ENCODE assay signal across 8 mouse cellular contexts in genomic region chr5:115326256-115326831, GRCm38 (mm10). TPM values are rescaled to one million over a fixed set of nuclear protein-coding genes. Genes with fewer than 3 reads are reported as not detected.
DNase-seq lines count a peak whose midpoint lies in the region; ATAC-seq and TF ChIP-seq lines count a peak whose summit lies in the region.

No protein-coding gene starts in this region.

- no peaks in the 10 kb centered on the region for H3K27me3 ChIP-seq in heart, embryonic 10.5 days (ENCODE audit: insufficient read depth, poor library complexity, severe bottlenecking)
- no peaks in the 10 kb centered on the region for H3K27me3 ChIP-seq in G1E (ENCODE audit: insufficient read depth, low read length)
- H3K27me3 ChIP-seq in heart, postnatal 0 days (ENCODE audit: control insufficient read depth, insufficient read depth, low read length) = no peaks in the 10 kb centered on the region
- no peaks in the 10 kb centered on the region for H3K27me3 ChIP-seq in liver, postnatal 0 days (ENCODE audit: insufficient read depth, low read length)
- H3K27me3 ChIP-seq in stomach, embryonic 15.5 days (replicated peaks) = no peaks in the 10 kb centered on the region

- no peak for TF ChIP-seq CTCF in G1E (IDR thresholded peaks at IDR 0.05; ENCODE audit: low read depth, low read length)
- no peak for TF ChIP-seq CTCF in heart, postnatal 0 days (IDR thresholded peaks at IDR 0.05; ENCODE audit: low read depth)
- 0 out of 2 replicates have a peak, but pooled peaks have one; percentile 4 for TF ChIP-seq CTCF in liver, postnatal 0 days (IDR thresholded peaks at IDR 0.05; ENCODE audit: low read depth)

- H3K4me1 ChIP-seq in heart, embryonic 10.5 days = peaks cover 31% of the 10 kb centered on the region
- peaks cover 40% of the 10 kb centered on the region for H3K4me1 ChIP-seq in G1E (ENCODE audit: insufficient read depth, low read depth, low read length)
- peaks cover 29% of the 10 kb centered on the region for H3K4me1 ChIP-seq in heart, postnatal 0 days (ENCODE audit: control insufficient read depth, insufficient read depth)
- peaks cover 8% of the 10 kb centered on the region for H3K4me1 ChIP-seq in liver, postnatal 0 days (ENCODE audit: insufficient read depth)
- peaks cover 19% of the 10 kb centered on the region for H3K4me1 ChIP-seq in stomach, embryonic 15.5 days

- WGBS in heart, embryonic 10.5 days = 16% methylated on average over 11 of the region's 11 CpGs
- 14% methylated on average over 11 of the region's 11 CpGs for WGBS in heart, postnatal 0 days
- WGBS in liver, postnatal 0 days (ENCODE audit: insufficient replicate concordance) = 15% methylated on average over 11 of the region's 11 CpGs
- WGBS in stomach, embryonic 15.5 days = 23% methylated on average over 11 of the region's 11 CpGs

- no peaks in the 10 kb centered on the region for H3K9me3 ChIP-seq in heart, embryonic 10.5 days
- no peaks in the 10 kb centered on the region for H3K9me3 ChIP-seq in G1E (replicated peaks)
- no peaks in the 10 kb centered on the region for H3K9me3 ChIP-seq in heart, postnatal 0 days (replicated peaks; ENCODE audit: control insufficient read depth, low read length)
- H3K9me3 ChIP-seq in liver, postnatal 0 days (ENCODE audit: low read length) = no peaks in the 10 kb centered on the region
- no peaks in the 10 kb centered on the region for H3K9me3 ChIP-seq in stomach, embryonic 15.5 days

- DNase-seq in heart, embryonic 10.5 days (ENCODE audit: low spot score) = no peak
- no peak for DNase-seq in heart, adult 18-20 months
- DNase-seq in G1E (ENCODE audit: low spot score) = no peak
- DNase-seq in heart, postnatal 0 days (ENCODE audit: low spot score) = no peak
- DNase-seq in liver, postnatal 0 days = peak; percentile 48
- DNase-seq in B cell, adult 2 months = no peak
- no peak for DNase-seq in cerebellum, adult 8-10 months

- H3K4me3 ChIP-seq in heart, embryonic 10.5 days = peak overlapping the region; percentile 94
- peak overlapping the region; percentile 97 for H3K4me3 ChIP-seq in G1E (ENCODE audit: low read depth, low read length)
- H3K4me3 ChIP-seq in heart, postnatal 0 days (ENCODE audit: low read depth, low read length) = peak overlapping the region; percentile 87
- peak overlapping the region; percentile 85 for H3K4me3 ChIP-seq in liver, postnatal 0 days (ENCODE audit: low read depth, low read length)
- peak overlapping the region; percentile 94 for H3K4me3 ChIP-seq in stomach, embryonic 15.5 days (replicated peaks)

- peak overlapping the region; percentile 98 for H3K27ac ChIP-seq in heart, embryonic 10.5 days
- H3K27ac ChIP-seq in heart, postnatal 0 days (ENCODE audit: low read depth) = peak overlapping the region; percentile 84
- peak overlapping the region; percentile 61 for H3K27ac ChIP-seq in liver, postnatal 0 days (ENCODE audit: low read depth)
- H3K27ac ChIP-seq in stomach, embryonic 15.5 days = peak overlapping the region; percentile 88

- H3K36me3 ChIP-seq in heart, embryonic 10.5 days = peaks cover 18% of the 10 kb centered on the region
- peaks cover 38% of the 10 kb centered on the region for H3K36me3 ChIP-seq in G1E (replicated peaks)
- peaks cover 13% of the 10 kb centered on the region for H3K36me3 ChIP-seq in heart, postnatal 0 days (replicated peaks; ENCODE audit: control insufficient read depth, insufficient read depth, low read length)
- peaks cover 4% of the 10 kb centered on the region for H3K36me3 ChIP-seq in liver, postnatal 0 days (replicated peaks; ENCODE audit: insufficient read depth, low read length)
- H3K36me3 ChIP-seq in stomach, embryonic 15.5 days = peaks cover 11% of the 10 kb centered on the region

- ATAC-seq in G1E (ENCODE audit: extremely low read depth, insufficient number of reproducible peaks, low FRiP score, poor library complexity, severe bottlenecking) = no peak
- ATAC-seq in heart, postnatal 0 days (ENCODE audit: insufficient read depth, low read depth) = peak; percentile 23; the same call in 1 of the 2 replicates
- peak; percentile 40 for ATAC-seq in liver, postnatal 0 days
- ATAC-seq in stomach, embryonic 15.5 days (ENCODE audit: insufficient read depth, low FRiP score, low read depth) = peak; percentile 81

- H3K4me2 ChIP-seq in heart, postnatal 0 days (ENCODE audit: low read depth, low read length) = peak overlapping the region; percentile 97
- H3K4me2 ChIP-seq in liver, postnatal 0 days (ENCODE audit: low read depth, low read length) = peak overlapping the region; percentile 90
- peak overlapping the region; percentile 60 for H3K4me2 ChIP-seq in stomach, embryonic 15.5 days

- H3K9ac ChIP-seq in heart, postnatal 0 days (replicated peaks; ENCODE audit: low read depth, low read length) = peak overlapping the region; percentile 91
- H3K9ac ChIP-seq in liver, postnatal 0 days (replicated peaks) = peak overlapping the region; percentile 82
- H3K9ac ChIP-seq in stomach, embryonic 15.5 days = peak overlapping the region; percentile 76

- no peak for TF ChIP-seq EP300 in heart, postnatal 0 days (IDR thresholded peaks at IDR 0.05; ENCODE audit: low read depth)
- no peak for TF ChIP-seq EP300 in liver, postnatal 0 days (IDR thresholded peaks at IDR 0.05; ENCODE audit: low read depth)

RNA-seq across cellular contexts. Expression of gene Srsf9, which starts 0.6 kb away (rescaled TPM):
- 154 and 293 TPM in 2 replicates for polyA plus RNA-seq in heart, embryonic 10.5 days (2016; fragmentation: Nextera tagmentation; extraction: Ambion mirVana)
- total RNA-seq in heart, adult 18-20 months (2021) = 10 to 100 TPM; 18.2 to 19.2 TPM
- 38.1 and 47.6 TPM in 2 replicates for total RNA-seq in G1E (2014; fragmentation: Nextera tagmentation)
- 88.0 and 111 TPM in 2 replicates for total RNA-seq in G1E (2017)
- polyA plus RNA-seq in G1E (2012) = 114 and 127 TPM in 2 replicates
- 21.3 and 41.1 TPM in 2 replicates for total RNA-seq in heart, postnatal 0 days (2014; rRNA removed; ENCODE audit: low replicate concordance)
- polyA plus RNA-seq in heart, postnatal 0 days (2015; fragmentation: Nextera tagmentation; extraction: Ambion mirVana) = 62.9 and 67.5 TPM in 2 replicates
- 86.0 and 90.6 TPM in 2 replicates for polyA plus RNA-seq in liver, postnatal 0 days (2015; fragmentation: Nextera tagmentation; extraction: Ambion mirVana)
- polyA plus RNA-seq in stomach, embryonic 15.5 days (2015; fragmentation: Nextera tagmentation; extraction: Ambion mirVana) = 233 and 262 TPM in 2 replicates

RNA-seq across cellular contexts. Expression of gene Gatc, which starts 14.6 kb away (rescaled TPM):
- polyA plus RNA-seq in heart, embryonic 10.5 days (2016; fragmentation: Nextera tagmentation; extraction: Ambion mirVana) = 22.8 and 25.8 TPM in 2 replicates
- 10 to 100 TPM; 17.2 to 18.0 TPM for total RNA-seq in heart, adult 18-20 months (2021)
- total RNA-seq in G1E (2014; fragmentation: Nextera tagmentation) = 90.0 and 96.0 TPM in 2 replicates
- total RNA-seq in G1E (2017) = 5.6 and 8.6 TPM in 2 replicates
- polyA plus RNA-seq in G1E (2012) = 11.7 and 13.9 TPM in 2 replicates
- total RNA-seq in heart, postnatal 0 days (2014; rRNA removed; ENCODE audit: low replicate concordance) = 10.4 and 19.4 TPM in 2 replicates
- 14.8 and 15.1 TPM in 2 replicates for polyA plus RNA-seq in heart, postnatal 0 days (2015; fragmentation: Nextera tagmentation; extraction: Ambion mirVana)
- polyA plus RNA-seq in liver, postnatal 0 days (2015; fragmentation: Nextera tagmentation; extraction: Ambion mirVana) = 11.7 and 12.1 TPM in 2 replicates
- polyA plus RNA-seq in stomach, embryonic 15.5 days (2015; fragmentation: Nextera tagmentation; extraction: Ambion mirVana) = 23.0 and 26.6 TPM in 2 replicates

RNA-seq across cellular contexts. Expression of gene Triap1, which starts 14.7 kb away (rescaled TPM):
- polyA plus RNA-seq in heart, embryonic 10.5 days (2016; fragmentation: Nextera tagmentation; extraction: Ambion mirVana) = 40.3 and 46.7 TPM in 2 replicates
- 10 to 100 TPM; 26.9 to 28.4 TPM for total RNA-seq in heart, adult 18-20 months (2021)
- total RNA-seq in G1E (2014; fragmentation: Nextera tagmentation) (27.8 and 31.8 TPM in 2 replicates), G1E (2017) (45.5 and 47.0 TPM in 2 replicates)
- polyA plus RNA-seq in G1E (2012) = 5.3 and 14.1 TPM in 2 replicates
- total RNA-seq in heart, postnatal 0 days (2014; rRNA removed; ENCODE audit: low replicate concordance) = 13.0 and 27.2 TPM in 2 replicates
- polyA plus RNA-seq in heart, postnatal 0 days (2015; fragmentation: Nextera tagmentation; extraction: Ambion mirVana) = 39.2 and 42.3 TPM in 2 replicates
- 20.3 and 24.2 TPM in 2 replicates for polyA plus RNA-seq in liver, postnatal 0 days (2015; fragmentation: Nextera tagmentation; extraction: Ambion mirVana)
- polyA plus RNA-seq in stomach, embryonic 15.5 days (2015; fragmentation: Nextera tagmentation; extraction: Ambion mirVana) = 52.0 and 58.1 TPM in 2 replicates

RNA-seq across cellular contexts. Expression of gene Cox6a1, which starts 22.4 kb away (rescaled TPM):
- polyA plus RNA-seq in heart, embryonic 10.5 days (2016; fragmentation: Nextera tagmentation; extraction: Ambion mirVana) = 1,049 and 1,325 TPM in 2 replicates
- total RNA-seq in heart, adult 18-20 months (2021) = 100 to 1,000 TPM; 273 to 280 TPM
- total RNA-seq in G1E (2014; fragmentation: Nextera tagmentation) (312 and 362 TPM in 2 replicates), G1E (2017) (143 and 153 TPM in 2 replicates)
- polyA plus RNA-seq in G1E (2012) = 1,989 and 2,415 TPM in 2 replicates
- total RNA-seq in heart, postnatal 0 days (2014; rRNA removed; ENCODE audit: low replicate concordance) = 1,673 and 1,690 TPM in 2 replicates
- 2,126 and 2,128 TPM in 2 replicates for polyA plus RNA-seq in heart, postnatal 0 days (2015; fragmentation: Nextera tagmentation; extraction: Ambion mirVana)
- polyA plus RNA-seq in liver, postnatal 0 days (2015; fragmentation: Nextera tagmentation; extraction: Ambion mirVana) = 936 and 952 TPM in 2 replicates
- 1,002 and 1,095 TPM in 2 replicates for polyA plus RNA-seq in stomach, embryonic 15.5 days (2015; fragmentation: Nextera tagmentation; extraction: Ambion mirVana)

RNA-seq across cellular contexts. Expression of gene Dynll1, which starts 25.5 kb away (rescaled TPM):
- 1,455 and 1,701 TPM in 2 replicates for polyA plus RNA-seq in heart, embryonic 10.5 days (2016; fragmentation: Nextera tagmentation; extraction: Ambion mirVana)
- total RNA-seq in heart, adult 18-20 months (2021) = 10 to 100 TPM; 95.3 to 98.8 TPM
- total RNA-seq in G1E (2014; fragmentation: Nextera tagmentation) = 1,458 and 1,815 TPM in 2 replicates
- 554 and 587 TPM in 2 replicates for total RNA-seq in G1E (2017)
- polyA plus RNA-seq in G1E (2012) = 445 and 449 TPM in 2 replicates
- total RNA-seq in heart, postnatal 0 days (2014; rRNA removed; ENCODE audit: low replicate concordance) = 164 and 224 TPM in 2 replicates
- 615 and 804 TPM in 2 replicates for polyA plus RNA-seq in heart, postnatal 0 days (2015; fragmentation: Nextera tagmentation; extraction: Ambion mirVana)
- polyA plus RNA-seq in liver, postnatal 0 days (2015; fragmentation: Nextera tagmentation; extraction: Ambion mirVana) = 388 and 399 TPM in 2 replicates
- polyA plus RNA-seq in stomach, embryonic 15.5 days (2015; fragmentation: Nextera tagmentation; extraction: Ambion mirVana) = 1,324 and 1,567 TPM in 2 replicates
